Mouse (Mus musculus) right cerebral cortex, postnatal 36 days (tissue): ENCODE data around the gene Gnas.

Experiments
- DNase-seq, 2 experiments: peaks; one replicate each; pipeline ENCODE4 v3.0.0; 2022; ENCODE audit warnings: low spot score in 2 of 2, mixed read lengths in 1 of 2

The Gnas gene

DNA sequence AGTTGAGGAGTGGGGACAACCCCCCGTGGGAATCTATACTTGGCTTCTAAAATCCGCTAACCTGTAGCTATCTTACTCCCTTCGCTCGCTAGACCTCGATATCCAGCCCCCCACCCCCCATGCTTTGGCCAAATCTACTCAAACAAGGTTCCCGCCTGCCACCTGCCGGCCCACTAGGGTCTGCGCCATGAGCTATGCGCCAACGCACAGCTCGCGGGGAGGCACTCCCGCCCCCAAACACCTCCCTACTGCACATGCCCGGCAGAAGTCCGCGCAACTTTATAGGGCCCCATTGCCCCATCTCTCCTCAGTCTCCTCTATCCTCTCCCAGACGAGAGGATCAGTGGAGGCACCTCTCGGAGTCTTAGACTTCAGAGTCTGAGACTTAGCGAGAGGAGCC lies at the start of gene Gnas:
TSS of gene Gnas (plus strand) at position 310 of the 400 bp plus-strand sequence.
- DNase-seq = no peak

- DNase-seq = no peak
Measured at GRCm38 (mm10) chr2:174242431-174242830, 41.7 kb upstream of the Gnas start.

- no peak for DNase-seq
Measured at GRCm38 (mm10) chr2:174251963-174252362, 32.2 kb upstream of the Gnas start.

DNA sequence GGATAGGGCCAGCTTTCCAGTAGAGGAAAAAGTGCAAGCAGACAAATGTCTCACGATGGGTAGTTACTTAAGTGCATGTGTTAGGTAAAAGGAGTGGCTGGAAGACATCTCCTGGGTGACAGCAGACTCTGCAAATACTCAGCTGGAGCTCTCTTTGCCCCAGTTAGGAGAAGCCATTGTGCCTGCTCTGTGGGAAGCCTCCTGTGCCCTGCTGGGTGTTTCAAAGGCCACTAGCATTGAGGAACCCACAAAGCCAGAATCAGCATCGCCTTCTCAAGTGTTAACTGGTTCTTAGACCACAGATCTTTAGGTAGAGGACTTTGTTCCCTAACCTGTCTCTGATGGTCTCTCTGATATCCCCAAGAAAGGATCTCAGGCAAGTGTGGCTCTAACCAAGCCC lies 26.8 kb upstream of the Gnas start:
- no peak for DNase-seq

GRCm38 (mm10) chr2:174260004-174260403 lies 24.1 kb upstream of the Gnas start:
- no peak for DNase-seq

DNA sequence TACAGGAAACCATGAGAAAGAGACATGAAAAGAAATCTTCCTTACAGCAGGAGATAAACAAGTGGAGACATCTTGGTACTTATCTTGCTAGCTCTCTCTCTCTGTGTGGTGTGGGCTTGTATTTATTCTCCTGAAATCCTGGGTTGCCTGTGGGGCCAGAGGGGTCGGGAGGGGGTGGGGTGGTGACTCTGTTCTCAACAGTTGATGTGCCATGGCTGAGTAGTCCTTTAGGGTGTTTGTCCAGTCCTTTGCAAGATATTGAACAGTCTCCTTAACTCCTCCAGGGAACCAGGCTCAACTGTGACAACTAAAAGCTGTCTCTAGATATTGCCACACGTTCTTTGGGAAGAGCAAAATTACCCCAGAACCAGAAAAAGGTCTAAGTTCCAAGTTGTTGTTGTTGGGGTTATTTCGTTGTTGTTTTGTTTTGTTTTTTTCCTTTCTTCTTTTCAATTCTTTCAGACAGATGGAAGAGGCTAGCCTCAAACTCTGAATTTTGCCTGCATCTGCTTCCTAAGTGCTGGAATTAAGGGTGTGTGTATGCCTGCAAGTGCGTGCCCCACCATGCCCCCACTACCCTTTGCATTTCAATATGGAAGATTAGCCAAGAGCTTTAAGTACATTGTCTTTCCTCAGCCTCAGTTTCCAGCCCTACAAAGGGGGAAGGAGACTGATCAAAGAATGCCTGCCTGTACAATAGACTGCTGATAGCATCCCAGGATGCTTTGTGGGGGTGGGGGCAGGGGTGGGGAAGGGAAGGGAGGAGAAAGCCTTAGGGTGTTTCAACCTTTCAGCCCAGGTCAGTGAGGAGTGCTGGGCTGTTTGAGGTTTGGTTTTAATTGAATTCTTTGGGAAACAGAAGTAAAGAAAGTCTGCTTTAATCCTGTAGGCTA lies 23.0 kb upstream of the Gnas start:
- no peak for DNase-seq

GRCm38 (mm10) chr2:174261801-174262200 lies 22.3 kb upstream of the Gnas start:
- no peak for DNase-seq

DNA sequence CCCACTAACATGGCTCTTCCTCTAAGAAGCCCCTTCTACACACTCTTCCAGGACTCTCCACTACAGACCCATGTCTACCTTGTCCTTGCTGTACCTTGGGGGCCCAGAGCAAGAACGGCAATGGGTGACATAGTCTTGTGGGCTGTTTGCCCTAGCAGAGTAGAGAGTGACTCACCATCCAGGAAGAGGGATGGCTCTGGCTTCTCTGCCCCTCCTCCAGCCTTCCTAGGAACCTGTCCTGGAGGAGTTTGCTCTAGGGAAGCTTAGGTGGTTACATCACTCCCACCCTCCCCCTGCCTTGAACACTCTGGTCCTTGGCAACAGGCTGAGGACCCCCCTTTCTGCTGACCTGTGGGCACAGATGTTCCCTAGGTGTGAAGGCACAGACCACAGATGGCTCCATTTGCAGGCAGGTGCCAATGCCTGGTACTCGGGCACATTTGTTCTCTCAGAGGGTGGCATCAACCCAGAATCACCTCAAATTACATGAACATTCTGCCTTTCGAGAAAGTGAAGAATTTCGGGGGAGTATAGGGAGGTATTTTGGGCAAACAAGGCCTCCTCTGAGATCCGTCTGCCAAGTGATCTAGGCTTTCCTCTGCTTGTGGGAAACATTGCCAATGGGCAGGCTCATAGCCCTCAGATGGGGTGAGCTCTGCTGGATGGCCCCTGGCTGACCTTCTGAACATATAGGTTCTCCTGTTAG lies 20.9 kb upstream of the Gnas start:
- peak in 1 of 2 experiments; percentile 16 for DNase-seq

GRCm38 (mm10) chr2:174264248-174264647 lies 19.9 kb upstream of the Gnas start:
- DNase-seq = no peak

DNA sequence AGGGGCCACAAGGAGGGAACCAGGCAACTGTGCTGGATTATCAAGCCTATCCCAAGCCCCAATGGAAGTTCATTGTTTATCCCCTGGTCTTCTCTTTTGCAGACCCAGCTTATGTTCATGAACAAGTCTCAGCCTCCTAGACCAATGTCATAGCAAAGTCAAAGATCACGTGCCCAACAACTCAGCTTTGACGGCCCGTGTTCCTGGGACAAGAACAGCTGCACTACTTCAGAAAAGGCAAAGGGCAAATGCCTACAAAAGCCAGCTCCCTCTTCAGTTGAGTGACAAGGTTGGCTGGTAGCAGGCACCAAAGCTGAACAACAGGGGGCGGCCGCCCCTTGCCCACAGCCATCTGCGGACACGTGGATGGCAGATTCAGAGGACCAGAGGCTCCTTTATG lies 13.7 kb upstream of the Gnas start:
- no peak for DNase-seq

- DNase-seq = no peak
Measured at GRCm38 (mm10) chr2:174271459-174271858, 12.7 kb upstream of the Gnas start.

GRCm38 (mm10) chr2:174273131-174273530 lies 11.0 kb upstream of the Gnas start:
- DNase-seq = no peak

- DNase-seq = no peak
Measured at GRCm38 (mm10) chr2:174273961-174274360, 10.2 kb upstream of the Gnas start.

DNA sequence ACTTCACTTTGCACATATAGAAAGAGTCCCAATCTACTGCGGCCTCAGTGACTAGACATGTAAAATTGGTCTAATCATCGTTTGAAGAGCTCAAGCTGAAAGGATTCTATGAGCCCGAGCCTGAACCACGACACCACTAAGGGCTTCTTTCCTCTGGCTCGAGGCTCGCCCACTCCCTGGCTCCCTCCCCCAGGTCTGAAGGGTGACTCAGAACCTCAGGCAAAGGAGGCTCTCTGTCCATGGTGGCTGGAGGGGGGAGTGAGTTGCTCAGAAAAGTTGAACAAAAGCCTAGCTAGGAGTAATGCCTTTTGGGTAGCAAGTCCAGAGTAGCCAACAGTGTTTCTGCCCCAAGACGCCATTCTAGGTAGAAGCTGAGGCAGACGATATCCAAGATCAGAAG lies 4.3 kb upstream of the Gnas start:
- DNase-seq = no peak

DNA sequence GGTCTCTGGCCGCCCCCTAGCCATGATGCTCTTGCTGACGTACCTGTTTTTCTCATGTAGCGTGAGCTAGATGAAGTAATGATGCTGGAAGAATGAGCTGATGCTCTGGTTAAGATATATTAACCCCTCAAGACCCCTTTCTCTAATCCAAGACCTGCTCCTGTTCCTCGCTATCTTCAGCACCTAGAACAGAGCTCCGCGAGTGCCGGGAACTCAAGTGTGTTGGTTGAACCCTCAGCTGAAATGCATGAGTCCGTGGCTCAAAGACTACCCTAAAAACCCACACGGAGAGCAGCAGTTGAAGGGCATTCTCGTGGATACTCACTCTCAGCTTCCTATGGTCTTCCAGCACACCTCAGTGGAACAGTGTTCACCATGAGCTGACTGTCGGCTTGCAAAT lies 779 bp upstream of the Gnas start:
- no peak for DNase-seq

DNA sequence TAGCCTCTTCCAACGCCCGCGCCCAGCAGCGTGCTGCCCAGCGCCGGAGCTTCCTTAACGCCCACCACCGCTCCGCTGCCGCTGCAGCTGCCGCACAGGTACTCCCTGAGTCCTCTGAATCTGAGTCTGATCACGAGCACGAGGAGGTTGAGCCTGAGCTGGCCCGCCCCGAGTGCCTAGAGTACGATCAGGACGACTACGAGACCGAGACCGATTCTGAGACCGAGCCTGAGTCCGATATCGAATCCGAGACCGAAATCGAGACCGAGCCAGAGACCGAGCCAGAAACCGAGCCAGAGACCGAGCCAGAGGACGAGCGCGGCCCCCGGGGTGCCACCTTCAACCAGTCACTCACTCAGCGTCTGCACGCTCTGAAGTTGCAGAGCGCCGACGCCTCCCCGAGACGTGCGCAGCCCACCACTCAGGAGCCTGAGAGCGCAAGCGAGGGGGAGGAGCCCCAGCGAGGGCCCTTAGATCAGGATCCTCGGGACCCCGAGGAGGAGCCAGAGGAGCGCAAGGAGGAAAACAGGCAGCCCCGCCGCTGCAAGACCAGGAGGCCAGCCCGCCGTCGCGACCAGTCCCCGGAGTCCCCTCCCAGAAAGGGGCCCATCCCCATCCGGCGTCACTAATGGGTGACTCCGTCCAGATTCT lies 812 bp downstream of the Gnas start:
- no peak for DNase-seq

DNA sequence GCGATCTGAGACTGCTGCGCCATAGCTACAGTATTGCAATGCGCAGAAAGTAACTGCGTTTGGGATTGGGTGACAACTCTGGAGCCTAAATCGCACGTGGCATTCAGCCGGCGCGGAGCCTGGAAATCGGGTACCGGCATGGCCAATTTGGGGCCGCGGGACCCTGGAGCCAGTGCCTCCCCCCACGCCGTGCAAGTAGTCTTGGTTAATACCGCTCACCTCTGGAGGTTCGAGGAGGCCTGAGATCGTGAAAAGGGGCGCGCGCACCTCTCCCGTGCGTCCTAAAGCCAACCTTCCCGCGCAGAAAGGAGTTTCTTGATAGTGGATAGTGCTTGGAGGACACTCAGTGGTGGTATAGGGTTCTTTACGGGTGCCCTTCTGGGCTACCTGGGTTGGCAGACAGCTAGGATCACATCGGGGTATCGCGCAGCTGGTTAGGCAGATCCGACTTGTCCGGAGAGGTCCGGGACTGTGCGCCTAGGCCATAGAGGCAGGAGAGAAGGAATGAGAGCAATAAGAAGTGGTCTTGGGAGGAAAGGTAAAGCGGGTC lies 1.9 kb downstream of the Gnas start:
- no peak for DNase-seq

GRCm38 (mm10) chr2:174287921-174288320 lies 3.8 kb downstream of the Gnas start:
- no peak for DNase-seq

- DNase-seq = no peak
Measured at GRCm38 (mm10) chr2:174288673-174289430, 4.7 kb downstream of the Gnas start.

GRCm38 (mm10) chr2:174291029-174291661 lies 7.0 kb downstream of the Gnas start:
- DNase-seq = no peak

- DNase-seq = no peak
Measured at GRCm38 (mm10) chr2:174291662-174292030, 7.5 kb downstream of the Gnas start.
